Mouse (Mus musculus) c-Kit-positive CD71-positive TER-119-positive erythroid progenitor cells, embryonic 14.5 days (primary cell): ENCODE data around the gene Smtn.
A peak's percentile ranks its signal among the peaks of the same experiment; 100 is the strongest.

ENCODE experiments used
- DNase-seq: peaks from one replicate; pipeline ENCODE4 v3.0.0-alpha.2; 2013; ENCODE audit warnings: low spot score

The Smtn gene

GRCm38 (mm10) chr11:3547969-3548368 lies 7.6 kb upstream of the Smtn start:
- peak; percentile 18 for DNase-seq

GRCm38 (mm10) chr11:3547047-3547446 lies 6.6 kb upstream of the Smtn start:
- DNase-seq, result no peak

DNA sequence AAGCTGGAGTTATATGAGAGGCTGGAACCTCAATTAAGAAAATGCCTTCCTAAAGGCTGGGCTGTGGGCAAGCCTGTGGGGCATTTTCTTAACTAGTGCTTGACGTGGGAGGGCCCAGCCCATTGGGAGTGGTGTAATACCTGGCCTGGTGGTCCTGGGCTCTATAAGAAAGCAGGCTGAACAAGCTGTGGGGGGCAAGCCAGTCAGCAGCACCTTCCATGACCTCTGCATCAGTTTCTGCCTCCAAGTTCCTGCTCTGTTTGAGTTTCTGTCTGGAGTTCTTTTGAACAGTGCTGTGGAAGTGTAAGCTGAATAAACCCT lies 5.8 kb upstream of the Smtn start:
- DNase-seq, result no peak

DNA sequence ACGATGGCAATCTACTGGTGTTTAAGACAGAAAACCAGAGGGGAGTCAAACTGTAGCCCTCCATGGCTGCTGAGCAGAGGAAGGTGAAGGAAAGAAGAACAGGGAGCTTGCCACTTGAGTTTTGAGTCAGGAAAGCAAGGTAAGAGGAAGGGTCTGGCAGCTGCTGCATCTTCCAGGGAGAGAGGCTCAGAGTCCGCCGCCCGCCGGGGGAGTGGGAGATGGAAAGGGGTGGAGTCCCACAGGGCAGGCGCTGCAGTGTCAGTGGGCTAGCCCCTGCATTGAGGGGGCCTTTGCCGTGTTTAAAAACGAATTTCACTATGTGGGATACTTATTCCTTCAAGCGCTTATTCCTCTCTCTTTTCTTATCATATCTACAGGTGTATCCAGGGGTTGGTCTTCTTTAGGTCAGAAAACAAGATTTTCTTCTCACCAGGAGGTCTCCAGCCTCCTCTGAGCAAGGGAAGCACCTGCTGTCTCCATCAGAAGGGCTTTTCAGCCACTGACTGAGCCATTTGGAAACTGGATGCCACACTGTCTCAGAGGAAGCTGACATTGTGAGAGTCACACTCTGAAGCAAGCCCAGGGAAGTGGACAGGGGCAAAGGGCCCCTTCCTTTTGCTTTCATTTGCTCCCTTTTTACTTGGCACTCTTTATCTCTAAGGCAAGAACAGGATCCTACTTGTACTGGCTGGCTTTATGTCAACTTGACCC lies 5.3 kb upstream of the Smtn start:
- no peak for DNase-seq

DNA sequence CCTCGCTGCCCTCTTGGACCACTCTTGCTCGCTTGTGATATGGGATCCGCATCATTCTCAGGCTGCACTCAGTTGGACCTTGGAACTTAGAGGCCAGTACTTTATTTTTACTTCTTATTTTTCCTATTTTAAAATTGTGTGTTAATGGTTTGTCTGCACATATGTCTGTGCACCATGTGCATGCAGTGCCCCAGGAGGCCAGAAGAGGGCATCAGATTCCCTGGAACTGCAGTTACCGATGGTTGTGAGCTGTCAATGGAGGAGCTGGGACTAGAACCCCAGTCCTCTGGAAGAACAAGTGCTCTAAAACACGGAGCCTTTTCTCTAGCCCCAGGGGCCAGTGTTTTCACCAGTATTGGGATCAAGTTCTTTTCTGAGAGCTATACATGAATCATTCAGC lies 4.0 kb upstream of the Smtn start:
- no peak for DNase-seq

DNA sequence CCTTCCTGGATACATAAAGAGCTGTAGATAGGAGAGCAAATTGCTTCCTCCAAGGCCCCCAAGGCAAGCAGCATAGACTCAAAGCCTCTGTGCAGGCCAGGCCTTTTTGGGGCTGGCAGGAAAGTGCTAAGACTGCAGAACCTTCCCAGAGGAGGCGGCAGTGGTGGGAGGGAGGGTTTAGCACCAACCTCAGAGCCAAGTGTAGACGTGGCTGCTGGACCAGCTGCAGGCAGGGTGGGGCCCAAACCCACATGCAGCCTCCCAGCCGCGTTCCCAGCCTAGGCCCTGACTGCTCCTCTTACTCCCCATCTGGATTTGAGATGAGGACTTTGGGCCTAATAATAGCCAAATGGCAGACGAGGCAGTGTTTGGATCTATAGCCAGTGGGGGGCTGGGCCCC lies 2.6 kb upstream of the Smtn start:
- no peak for DNase-seq

GRCm38 (mm10) chr11:3541932-3542331 lies 1.5 kb upstream of the Smtn start:
- DNase-seq, result no peak

DNA sequence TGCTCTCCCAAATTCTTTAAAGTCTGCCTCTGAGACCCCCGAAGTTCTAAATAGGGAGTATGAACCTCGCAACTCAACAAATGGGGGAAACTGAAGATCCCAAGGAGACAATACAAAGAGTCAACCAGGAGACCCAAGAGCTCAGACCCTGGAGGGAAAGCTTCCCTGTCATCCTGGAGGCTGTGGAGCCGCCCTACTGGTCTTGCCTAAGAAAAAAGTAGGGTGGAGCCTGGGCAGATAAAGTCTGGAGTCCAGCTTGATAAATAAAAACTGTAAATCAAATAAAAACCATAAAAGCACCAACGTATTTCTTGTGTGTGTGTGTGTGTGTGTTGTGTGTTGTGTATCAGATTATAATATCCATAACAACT lies 601 bp downstream of the Smtn start:
- DNase-seq, result no peak

DNA sequence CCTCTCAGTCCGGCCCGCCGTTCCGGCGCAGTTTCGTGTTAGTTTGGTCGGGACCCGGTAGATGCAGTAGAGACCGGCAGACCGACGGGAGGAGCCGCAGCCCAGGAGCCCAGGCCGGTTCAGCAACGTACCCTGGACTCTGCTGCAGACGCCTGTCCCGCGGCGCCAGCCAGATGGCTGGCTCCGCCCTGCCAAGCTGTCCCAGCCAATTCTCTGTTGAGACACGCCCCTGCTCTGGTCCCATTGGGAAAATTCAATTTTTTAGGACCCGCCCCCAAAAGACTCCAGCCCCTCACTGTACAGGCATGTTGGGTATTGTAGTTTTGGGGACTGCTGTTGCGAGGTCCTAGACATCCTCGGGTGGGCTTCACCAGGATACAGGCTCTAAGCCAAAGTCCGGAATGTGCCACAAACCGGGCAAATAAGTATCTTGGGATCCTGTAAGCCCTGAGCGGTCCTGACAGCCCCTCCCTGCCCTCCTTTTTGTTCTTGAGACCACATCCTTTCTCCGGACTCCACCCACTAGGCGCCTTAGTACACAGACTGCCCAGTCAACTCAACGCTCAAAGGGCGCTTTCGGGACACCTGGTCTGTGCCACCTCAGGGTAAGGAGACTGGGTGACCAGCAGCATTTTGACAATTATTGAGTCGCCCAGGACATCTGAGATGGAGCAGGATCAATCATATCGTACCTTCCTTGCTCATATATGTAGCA lies 1.1 kb downstream of the Smtn start:
- peak; percentile 83 for DNase-seq

DNA sequence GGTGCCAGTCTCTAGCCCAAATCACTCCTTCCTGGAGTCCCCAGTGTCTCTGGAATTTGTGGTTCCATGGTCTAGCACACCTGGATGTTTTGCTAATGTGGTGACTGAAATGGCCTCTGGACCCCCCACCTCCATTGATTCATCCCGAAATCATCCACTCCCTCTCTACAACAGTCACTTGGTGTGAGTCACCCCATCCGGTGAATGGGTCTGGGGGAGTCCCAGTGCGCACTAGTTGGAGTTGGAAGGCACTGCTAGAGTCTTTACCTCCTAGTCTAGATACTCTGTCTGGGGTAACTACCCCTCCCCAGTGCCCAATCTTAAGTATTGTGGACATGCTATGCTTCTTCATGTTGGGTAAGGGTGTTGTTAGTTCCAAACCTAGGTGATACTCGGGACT lies 2.1 kb downstream of the Smtn start:
- DNase-seq, result no peak

GRCm38 (mm10) chr11:3537711-3538110 lies 2.7 kb downstream of the Smtn start:
- DNase-seq, result no peak

DNA sequence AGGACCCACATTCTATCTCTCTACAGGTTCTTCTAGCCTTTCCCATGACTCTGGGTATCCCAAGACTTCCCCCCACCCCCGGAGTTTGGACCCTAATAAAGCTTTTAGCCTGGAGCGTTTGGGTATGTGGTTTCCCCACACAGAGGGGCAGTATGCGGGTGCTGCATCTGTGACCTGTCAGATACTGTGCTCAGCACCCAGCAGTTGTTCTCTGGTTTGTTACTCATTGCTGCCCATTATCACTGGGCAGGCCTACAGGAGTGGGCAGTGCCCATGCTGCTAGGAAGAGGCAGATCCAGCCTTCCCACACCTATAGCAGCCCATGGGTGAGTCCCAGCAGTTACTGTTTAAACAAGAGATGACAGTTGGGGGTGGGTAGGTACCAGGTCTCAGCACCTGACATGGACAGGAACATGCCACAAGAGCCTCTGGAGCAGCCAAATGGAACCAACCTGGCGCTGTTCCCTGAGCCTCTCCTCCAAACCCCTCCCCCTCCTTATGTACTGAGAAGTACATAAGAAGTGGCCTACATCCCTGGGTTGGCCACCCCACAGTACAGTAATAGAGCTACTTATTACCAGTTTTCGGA lies 3.6 kb downstream of the Smtn start:
- no peak for DNase-seq

GRCm38 (mm10) chr11:3536082-3536481 lies 4.3 kb downstream of the Smtn start:
- no peak for DNase-seq

DNA sequence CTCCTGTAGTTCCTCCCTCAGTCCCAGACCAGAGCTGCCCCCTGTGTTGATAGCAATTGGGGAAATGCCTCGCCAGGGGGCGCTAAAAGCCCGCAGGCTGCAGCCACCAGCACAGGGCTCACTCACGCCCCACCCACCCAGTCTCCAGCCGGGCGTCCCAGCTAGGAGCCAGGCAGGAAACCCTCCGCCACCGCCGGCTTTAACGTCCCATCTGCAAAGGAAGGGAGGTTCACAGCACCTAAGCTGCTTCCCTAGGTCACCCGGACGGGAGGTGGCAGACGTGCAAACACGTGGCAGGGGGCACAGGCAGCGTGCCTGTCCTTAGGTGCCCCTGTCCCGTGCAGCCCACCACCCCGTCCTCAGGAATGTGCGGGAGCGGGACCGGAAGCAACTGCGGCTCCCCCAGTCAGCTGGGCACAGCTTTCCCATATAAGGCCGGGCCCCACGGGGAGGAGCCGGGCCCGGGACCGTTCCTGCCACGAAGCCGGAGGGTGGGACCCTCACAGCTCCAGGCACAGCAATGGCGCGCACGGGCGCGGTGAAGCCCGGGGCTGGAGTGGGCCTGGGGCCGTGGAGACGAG lies 4.9 kb downstream of the Smtn start:
- DNase-seq, result peak; percentile 82

GRCm38 (mm10) chr11:3534956-3535355 lies 5.5 kb downstream of the Smtn start:
- no peak for DNase-seq

DNA sequence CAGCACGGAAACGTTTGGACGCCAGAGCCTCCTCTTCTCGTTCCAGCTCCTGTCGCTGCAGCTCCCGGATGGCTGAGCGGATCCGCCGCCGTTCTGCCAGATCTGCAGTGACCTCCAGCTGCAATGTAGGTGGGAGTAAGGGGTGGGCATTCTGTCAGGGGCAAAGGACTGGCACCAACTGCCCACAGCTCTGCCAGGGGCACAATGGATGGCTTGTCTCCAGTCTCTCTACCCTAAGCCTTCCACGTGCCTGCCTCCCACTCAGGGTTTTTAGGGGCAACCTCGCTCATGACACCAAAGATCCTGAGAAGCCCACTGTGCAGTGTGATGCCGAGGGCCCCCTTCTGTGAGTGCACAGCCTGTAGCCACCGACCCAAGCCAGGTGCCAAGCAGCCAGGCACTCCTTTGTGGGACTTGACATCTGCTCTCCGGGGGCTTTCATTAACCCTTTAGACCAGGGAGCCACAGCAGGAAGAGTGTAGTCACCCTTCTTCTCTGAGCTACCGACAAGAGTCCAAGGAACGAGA lies 6.9 kb downstream of the Smtn start:
- no peak for DNase-seq

GRCm38 (mm10) chr11:3532101-3532931 lies 8.1 kb downstream of the Smtn start:
- DNase-seq, result no peak

- DNase-seq, result no peak
Measured at GRCm38 (mm10) chr11:3531634-3532033, 8.8 kb downstream of the Smtn start.

GRCm38 (mm10) chr11:3530731-3531130 lies 9.7 kb downstream of the Smtn start:
- DNase-seq, result no peak

DNA sequence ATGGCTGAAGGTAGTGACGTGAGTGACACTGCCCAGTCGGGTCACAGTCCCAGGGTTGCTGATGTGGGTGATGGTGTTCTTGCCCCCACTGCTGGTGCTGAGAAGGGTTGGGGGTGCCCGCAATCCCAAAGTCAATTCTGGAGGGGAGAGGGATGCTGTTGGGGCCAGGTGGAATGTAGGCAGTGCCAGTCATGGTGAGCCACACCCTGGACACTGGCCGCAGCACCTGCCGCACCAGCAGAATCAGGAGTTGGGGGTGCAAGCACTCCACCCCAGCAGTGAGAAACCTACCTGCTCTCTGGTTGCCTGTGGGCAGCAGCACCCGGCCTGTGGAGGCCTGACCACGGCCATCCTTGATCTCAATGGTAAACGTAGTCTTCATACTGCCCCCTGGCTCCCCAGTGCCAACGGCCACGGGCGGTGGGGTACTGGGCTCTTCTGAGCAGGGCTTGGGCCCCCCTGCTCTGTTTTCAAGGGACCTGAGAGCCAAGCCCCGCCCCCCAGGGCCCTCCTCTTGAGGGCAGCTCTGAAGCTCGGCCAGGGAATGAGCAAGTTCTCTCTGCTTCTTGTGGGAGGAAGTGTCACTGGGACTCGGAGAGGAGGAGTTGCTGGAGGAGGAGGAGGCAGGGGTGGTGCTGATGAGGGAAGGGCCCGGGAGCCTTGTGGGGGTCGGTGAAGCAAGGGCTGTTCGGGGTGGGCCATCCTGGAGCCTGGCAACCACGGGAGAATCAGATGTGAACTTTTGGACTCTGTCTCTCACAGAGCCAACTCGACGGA lies 10.7 kb downstream of the Smtn start:
- no peak for DNase-seq

- no peak for DNase-seq
Measured at GRCm38 (mm10) chr11:3528208-3528607, 12.2 kb downstream of the Smtn start.
